Mouse (Mus musculus) layer of hippocampus, postnatal 36 days (tissue): ENCODE measurements around the gene Rpl27. TPM values are rescaled to one million over a fixed set of nuclear protein-coding genes. Genes with fewer than 3 reads are reported as not detected.
"Not testable (repeated sequence)": the region's sequence is repeated elsewhere in the genome, so short reads cannot be mapped to it uniquely, and the experiment has no call there.

Experiments used
- DNase-seq, 2 experiments: peaks; one replicate each; pipeline ENCODE4 v3.0.0; 2022
- microRNA-seq, 2 experiments: library from miRNA; unstranded; fragments of <30 nt; microRNA quantifications; one replicate each; pipeline ENCODE4 v1.2.0; 2021
- total RNA-seq, 2 experiments: library from RNA; stranded (reverse); gene quantifications; 2 replicates each; pipeline ENCODE4 v1.2.3; 2021

Gene Rpl27
- total RNA-seq, 2 experiments from 2014 or later: 28.5 to 39.7 TPM

GRCm38 (mm10) chr11:101468731-101469130 lies 26.6 kb downstream of the Rpl27 start:
- DNase-seq: no peak

- DNase-seq: no peak
Observed at GRCm38 (mm10) chr11:101469155-101469554, 27.1 kb downstream of the Rpl27 start.

GRCm38 (mm10) chr11:101470206-101470605 lies 28.1 kb downstream of the Rpl27 start:
- DNase-seq: no peak

- DNase-seq: no peak
Observed at GRCm38 (mm10) chr11:101471926-101472325, 29.8 kb downstream of the Rpl27 start.

GRCm38 (mm10) chr11:101472336-101472735 lies 30.2 kb downstream of the Rpl27 start:
- peak in 1 of 2 experiments; percentile 32 for DNase-seq

GRCm38 (mm10) chr11:101473686-101474085 lies 31.6 kb downstream of the Rpl27 start:
- not testable (repeated sequence) for DNase-seq

GRCm38 (mm10) chr11:101474298-101474697 lies 32.2 kb downstream of the Rpl27 start:
- no peak for DNase-seq

GRCm38 (mm10) chr11:101476361-101476760 lies 34.3 kb downstream of the Rpl27 start:
- not testable (repeated sequence) for DNase-seq

GRCm38 (mm10) chr11:101477194-101477551 lies 35.1 kb downstream of the Rpl27 start:
- no peak for DNase-seq

- DNase-seq: no peak
Observed at GRCm38 (mm10) chr11:101477552-101478211, 35.6 kb downstream of the Rpl27 start.

GRCm38 (mm10) chr11:101479171-101479635 lies 37.1 kb downstream of the Rpl27 start:
- peak; percentile 34 to 39 for DNase-seq

- DNase-seq: no peak
Observed at GRCm38 (mm10) chr11:101480912-101481311, 38.8 kb downstream of the Rpl27 start.

- DNase-seq: no peak
Observed at GRCm38 (mm10) chr11:101483804-101484203, 41.7 kb downstream of the Rpl27 start.

- no peak for DNase-seq
Observed at GRCm38 (mm10) chr11:101484245-101484644, 42.1 kb downstream of the Rpl27 start.

- DNase-seq: no peak
Observed at GRCm38 (mm10) chr11:101484814-101485213, 42.7 kb downstream of the Rpl27 start.

GRCm38 (mm10) chr11:101485509-101486028 lies 43.5 kb downstream of the Rpl27 start:
- no peak for DNase-seq

GRCm38 (mm10) chr11:101486126-101486525 lies 44.0 kb downstream of the Rpl27 start:
- no peak for DNase-seq

Small RNA genes lying within 50 kb of the gene (microRNA-seq; reads per million reads assigned to microRNA genes)
- gene Mir6929: 0 to 0.42 reads per million in 2 experiments

Other genes starting within 250 kb of the Rpl27 start
- 10 to 100 TPM; 65.9 to 77.2 TPM for gene Ezh1, start 215.8 kb upstream of the Rpl27 start, total RNA-seq
- gene Ramp2, start 196.3 kb upstream of the Rpl27 start, total RNA-seq: 10 to 100 TPM; 63.7 to 68.0 TPM
- 10 to 100 TPM; 63.0 to 66.0 TPM for gene Vps25, start 188.6 kb upstream of the Rpl27 start, total RNA-seq
- 1 to 10 TPM; 6.4 to 8.3 TPM for gene Wnk4, start 181.7 kb upstream of the Rpl27 start, total RNA-seq
- under 1 TPM; 0.58 to 0.67 TPM for gene Cntd1, start 163.3 kb upstream of the Rpl27 start, total RNA-seq
- gene Coa3, start 163.2 kb upstream of the Rpl27 start, total RNA-seq: 100 to 1,000 TPM in 1 of 2 experiments, 10 to 100 TPM in 1; 96.7 to 113 TPM
- gene Becn1, start 140.0 kb upstream of the Rpl27 start, total RNA-seq: 100 to 1,000 TPM; 217 to 238 TPM
- gene Psme3, start 126.1 kb upstream of the Rpl27 start, total RNA-seq: 100 to 1,000 TPM; 121 to 122 TPM
- 1 to 10 TPM; 8.4 to 9.7 TPM for gene Aoc2, start 117.2 kb upstream of the Rpl27 start, total RNA-seq
- 1 to 10 TPM in 1 of 2 experiments, under 1 TPM in 1; 0.62 to 1.4 TPM for gene Aoc3, start 111.7 kb upstream of the Rpl27 start, total RNA-seq
- not detected for gene G6pc, start 74.7 kb upstream of the Rpl27 start, total RNA-seq
- 10 to 100 TPM; 41.4 to 43.7 TPM for gene Aarsd1, start 24.7 kb upstream of the Rpl27 start, total RNA-seq
- gene Gm27029, start 17.5 kb upstream of the Rpl27 start, total RNA-seq: 1 to 10 TPM; 7.1 to 8.8 TPM
- gene Rundc1, start 17.2 kb upstream of the Rpl27 start, total RNA-seq: 10 to 100 TPM; 34.8 to 36.3 TPM
- 1 to 10 TPM; 1.7 to 2.0 TPM for gene Ptges3l, start 17.0 kb upstream of the Rpl27 start, total RNA-seq
- 1 to 10 TPM; 2.5 to 3.1 TPM for gene Ifi35, start 6.1 kb downstream of the Rpl27 start, total RNA-seq
- gene Rnd2, start 22.7 kb downstream of the Rpl27 start, total RNA-seq: 100 to 1,000 TPM; 123 TPM
- gene Vat1, start 23.9 kb downstream of the Rpl27 start, total RNA-seq: 10 to 100 TPM; 28.0 to 28.2 TPM
- gene Brca1, start 109.7 kb downstream of the Rpl27 start, total RNA-seq: 1 to 10 TPM in 1 of 2 experiments, under 1 TPM in 1; 0.96 to 1.6 TPM
- 100 to 1,000 TPM; 142 to 194 TPM for gene Nbr1, start 109.9 kb downstream of the Rpl27 start, total RNA-seq
- gene Tmem106a, start 139.9 kb downstream of the Rpl27 start, total RNA-seq: 1 to 10 TPM; 1.3 to 2.7 TPM
- gene Gm11634, start 157.0 kb downstream of the Rpl27 start, total RNA-seq: not detected
- 1 to 10 TPM; 6.7 to 9.4 TPM for gene Rdm1, start 184.9 kb downstream of the Rpl27 start, total RNA-seq
- gene Arl4d, start 223.2 kb downstream of the Rpl27 start, total RNA-seq: 10 to 100 TPM; 12.9 to 13.8 TPM